Mouse (Mus musculus): ENCODE measurements at regions not wholly inside any gene's neighbourhood (a gene's known extent, or its start where the extent isn't known, plus 50 kb on each side); places are given as distances from the start of the nearest gene placed in this dataset.

- Histone ChIP-seq H3K9ac (ENCODE audit: low read depth, low read length) (no peak overlapping the region), H3K4me3 (no peak overlapping the region), H3K79me2 (replicated peaks; ENCODE audit: control insufficient read depth, insufficient read depth, low read length) (no peaks in the 10 kb centered on the region), H3K4me1 (ENCODE audit: control insufficient read depth, insufficient read depth, low read length) (no peaks in the 10 kb centered on the region), H3K27me3 (ENCODE audit: control insufficient read depth, insufficient read depth, low read length) (no peaks in the 10 kb centered on the region), H3K27ac (no peak overlapping the region), H3K36me3 (ENCODE audit: control insufficient read depth, insufficient read depth, low read length) (no peaks in the 10 kb centered on the region)
- 31% methylated on average over 5 of the region's 5 CpGs for WGBS
- intact Hi-C loops (cut with DNase I), result no loop called here
- peak; percentile 69 for TF ChIP-seq CTCF (IDR thresholded peaks at IDR 0.05)
- TF ChIP-seq POLR2A (IDR thresholded peaks at IDR 0.05; ENCODE audit: insufficient read depth, low read depth, low read length), result no peak
- no peak for DNase-seq
Measured at GRCm38 (mm10) chr9:78769168-78769567, 153.8 kb downstream of the Cd109 start.

- no peak overlapping the region for H3K9ac ChIP-seq (ENCODE audit: low read depth, low read length)
- no peaks in the 10 kb centered on the region for H3K36me3 ChIP-seq (ENCODE audit: control insufficient read depth, insufficient read depth, low read length)
- intact Hi-C loops (cut with DNase I), result loop anchor here (2.0 to 10.0 kb wide), 2 partner anchors 947 to 1251 kb away; no protein-coding TSS in a partner anchor
- DNase-seq, result no peak
- TF ChIP-seq POLR2A (IDR thresholded peaks at IDR 0.05; ENCODE audit: insufficient read depth, low read depth, low read length), result no peak
- no peak for TF ChIP-seq EP300 (IDR thresholded peaks at IDR 0.05; ENCODE audit: insufficient read depth, low read depth, low read length)
- no peak for TF ChIP-seq CTCF (IDR thresholded peaks at IDR 0.05)
- no peaks in the 10 kb centered on the region for H3K79me2 ChIP-seq (replicated peaks; ENCODE audit: control insufficient read depth, insufficient read depth, low read length)
- 46% methylated on average over 3 of the region's 3 CpGs for WGBS
- no peaks in the 10 kb centered on the region for H3K27me3 ChIP-seq (ENCODE audit: control insufficient read depth, insufficient read depth, low read length)
- H3K27ac ChIP-seq, result no peak overlapping the region
- H3K4me1 ChIP-seq (ENCODE audit: control insufficient read depth, insufficient read depth, low read length), result no peaks in the 10 kb centered on the region
- no peak overlapping the region for H3K4me3 ChIP-seq
Measured at GRCm38 (mm10) chr9:78773936-78774335, 158.6 kb downstream of the Cd109 start.

GRCm38 (mm10) chr9:78775462-78775861, 160.1 kb downstream of the Cd109 start:
- intact Hi-C loops (cut with DNase I), result loop anchor here (2.0 to 10.0 kb wide), 2 partner anchors 945 to 1249 kb away; no protein-coding TSS in a partner anchor
- H3K4me1 ChIP-seq (ENCODE audit: control insufficient read depth, insufficient read depth, low read length), result no peaks in the 10 kb centered on the region
- no peak overlapping the region for H3K4me3 ChIP-seq
- H3K79me2 ChIP-seq (replicated peaks; ENCODE audit: control insufficient read depth, insufficient read depth, low read length), result no peaks in the 10 kb centered on the region
- TF ChIP-seq CTCF (IDR thresholded peaks at IDR 0.05) (peak; percentile 79), EP300 (IDR thresholded peaks at IDR 0.05; ENCODE audit: insufficient read depth, low read depth, low read length) (no peak)
- no peaks in the 10 kb centered on the region for H3K27me3 ChIP-seq (ENCODE audit: control insufficient read depth, insufficient read depth, low read length)
- DNase-seq, result no peak
- WGBS, result 14% methylated on average over 5 of the region's 5 CpGs
- H3K9ac ChIP-seq (ENCODE audit: low read depth, low read length), result no peak overlapping the region
- no peaks in the 10 kb centered on the region for H3K36me3 ChIP-seq (ENCODE audit: control insufficient read depth, insufficient read depth, low read length)
- no peak overlapping the region for H3K27ac ChIP-seq

GRCm38 (mm10) chr9:78780595-78780994, 165.2 kb downstream of the Cd109 start:
- intact Hi-C loops (cut with DNase I), result loop anchor here (10.0 kb wide), 2 partner anchors 264 to 324 kb away; no protein-coding TSS in a partner anchor

GRCm38 (mm10) chr9:78782297-78782696, 167.0 kb downstream of the Cd109 start:
- no peak overlapping the region for H3K4me3 ChIP-seq
- 82% methylated on average over 4 of the region's 4 CpGs for WGBS

More at GRCm38 (mm10) chr9:78780595-78780994, 165.2 kb downstream of the Cd109 start:
- Histone ChIP-seq H3K4me3 (no peak overlapping the region), H3K27me3 (ENCODE audit: control insufficient read depth, insufficient read depth, low read length) (no peaks in the 10 kb centered on the region), H3K36me3 (ENCODE audit: control insufficient read depth, insufficient read depth, low read length) (no peaks in the 10 kb centered on the region), H3K4me1 (ENCODE audit: control insufficient read depth, insufficient read depth, low read length) (no peaks in the 10 kb centered on the region), H3K79me2 (replicated peaks; ENCODE audit: control insufficient read depth, insufficient read depth, low read length) (no peaks in the 10 kb centered on the region), H3K9ac (ENCODE audit: low read depth, low read length) (no peak overlapping the region), H3K27ac (no peak overlapping the region)
- TF ChIP-seq CTCF (IDR thresholded peaks at IDR 0.05) (no peak), EP300 (IDR thresholded peaks at IDR 0.05; ENCODE audit: insufficient read depth, low read depth, low read length) (no peak), POLR2A (IDR thresholded peaks at IDR 0.05; ENCODE audit: insufficient read depth, low read depth, low read length) (no peak)
- no peak for DNase-seq
- WGBS, result 62% methylated on average over 4 of the region's 4 CpGs

GRCm38 (mm10) chr9:78782860-78783259, 167.5 kb downstream of the Cd109 start:
- Histone ChIP-seq H3K4me3 (no peak overlapping the region), H3K9ac (ENCODE audit: low read depth, low read length) (no peak overlapping the region), H3K27me3 (ENCODE audit: control insufficient read depth, insufficient read depth, low read length) (no peaks in the 10 kb centered on the region), H3K36me3 (ENCODE audit: control insufficient read depth, insufficient read depth, low read length) (no peaks in the 10 kb centered on the region), H3K27ac (no peak overlapping the region), H3K79me2 (replicated peaks; ENCODE audit: control insufficient read depth, insufficient read depth, low read length) (no peaks in the 10 kb centered on the region), H3K4me1 (ENCODE audit: control insufficient read depth, insufficient read depth, low read length) (no peaks in the 10 kb centered on the region)
- TF ChIP-seq POLR2A (IDR thresholded peaks at IDR 0.05; ENCODE audit: insufficient read depth, low read depth, low read length) (no peak), CTCF (IDR thresholded peaks at IDR 0.05) (no peak), EP300 (IDR thresholded peaks at IDR 0.05; ENCODE audit: insufficient read depth, low read depth, low read length) (no peak)
- 54% methylated on average over 8 of the region's 8 CpGs for WGBS
- no peak for DNase-seq
- intact Hi-C loops (cut with DNase I), result loop anchor here (10.0 kb wide), 2 partner anchors 262 to 322 kb away; no protein-coding TSS in a partner anchor

More at GRCm38 (mm10) chr9:78782297-78782696, 167.0 kb downstream of the Cd109 start:
- no peak for TF ChIP-seq CTCF (IDR thresholded peaks at IDR 0.05)
- TF ChIP-seq POLR2A (IDR thresholded peaks at IDR 0.05; ENCODE audit: insufficient read depth, low read depth, low read length), result no peak
- TF ChIP-seq EP300 (IDR thresholded peaks at IDR 0.05; ENCODE audit: insufficient read depth, low read depth, low read length), result no peak
- H3K27me3 ChIP-seq (ENCODE audit: control insufficient read depth, insufficient read depth, low read length), result no peaks in the 10 kb centered on the region
- H3K9ac ChIP-seq (ENCODE audit: low read depth, low read length), result no peak overlapping the region
- H3K79me2 ChIP-seq (replicated peaks; ENCODE audit: control insufficient read depth, insufficient read depth, low read length), result no peaks in the 10 kb centered on the region
- intact Hi-C loops (cut with DNase I), result loop anchor here (10.0 kb wide), 2 partner anchors 263 to 323 kb away; no protein-coding TSS in a partner anchor
- no peaks in the 10 kb centered on the region for H3K4me1 ChIP-seq (ENCODE audit: control insufficient read depth, insufficient read depth, low read length)
- DNase-seq, result no peak
- H3K27ac ChIP-seq, result no peak overlapping the region
- no peaks in the 10 kb centered on the region for H3K36me3 ChIP-seq (ENCODE audit: control insufficient read depth, insufficient read depth, low read length)

All from heart, adult 2 months (tissue).